Mouse (Mus musculus) central nervous system, embryonic 18 days (tissue): ENCODE results near the gene Ssh3. TPM values are rescaled to one million over a fixed set of nuclear protein-coding genes. Genes with fewer than 3 reads are reported as not detected.

ENCODE experiments used
- polyA plus RNA-seq: library from polyadenylated mRNA; depleted of rRNA; stranded (reverse); fragments of >200 nt; gene quantifications from 2 replicates; pipeline ENCODE4 v1.2.3, GENCODE M21; 2012; rRNA removed

The Ssh3 gene
- 75.1 and 87.8 TPM in 2 replicates for polyA plus RNA-seq

GRCm38 (mm10) chr19:4268566-4269361, at the start of gene Ssh3:
Gene Ssh3, minus strand, starts transcription at chr19:4269180.

GRCm38 (mm10) chr19:4306190-4306577, 37.2 kb upstream of the Ssh3 start, which contains the start of gene Grk2:
Gene Grk2, minus strand, starts transcription at chr19:4306222.

GRCm38 (mm10) chr19:4282898-4283553, 14.0 kb upstream of the Ssh3 start, which contains the start of gene Ankrd13d:
Gene Ankrd13d, minus strand, starts transcription at chr19:4283137.

GRCm38 (mm10) chr19:4231253-4232185, 37.5 kb downstream of the Ssh3 start, which contains the start of gene Pold4:
Gene Pold4, plus strand, starts transcription at chr19:4231899.

GRCm38 (mm10) chr19:4214071-4214770, 54.8 kb downstream of the Ssh3 start, which contains the start of the genes Clcf1 and AC109138.7:
Gene Clcf1, plus strand, starts transcription at chr19:4214238.
Gene AC109138.7, plus strand, starts transcription at chr19:4214357.

Other genes with a start within 250 kb of the Ssh3 start
- 361 and 368 TPM in 2 replicates for gene Gstp1, start 231.2 kb downstream of the Ssh3 start, polyA plus RNA-seq
- 3.1 and 10.4 TPM in 2 replicates for gene Gstp2, start 223.2 kb downstream of the Ssh3 start, polyA plus RNA-seq
- gene Gstp3, start 209.6 kb downstream of the Ssh3 start, polyA plus RNA-seq, result not detected in 2 replicates
- 0.25 TPM in 1 of 2 replicates, not detected in the other for gene Cabp2, start 187.6 kb downstream of the Ssh3 start, polyA plus RNA-seq
- 61.3 and 62.9 TPM in 2 replicates for gene Cdk2ap2, start 172.0 kb downstream of the Ssh3 start, polyA plus RNA-seq
- gene Pitpnm1, start 169.2 kb downstream of the Ssh3 start, polyA plus RNA-seq, result 217 and 226 TPM in 2 replicates
- gene Aip, start 143.3 kb downstream of the Ssh3 start, polyA plus RNA-seq, result 116 and 124 TPM in 2 replicates
- gene Gpr152, start 129.4 kb downstream of the Ssh3 start, polyA plus RNA-seq, result 0.03 and 0.06 TPM in 2 replicates
- 0.08 and 0.12 TPM in 2 replicates for gene Cabp4, start 125.1 kb downstream of the Ssh3 start, polyA plus RNA-seq
- gene Coro1b, start 120.6 kb downstream of the Ssh3 start, polyA plus RNA-seq, result 261 and 276 TPM in 2 replicates
- gene Ptprcap, start 115.6 kb downstream of the Ssh3 start, polyA plus RNA-seq, result 1.1 and 1.3 TPM in 2 replicates
- 60.8 and 68.3 TPM in 2 replicates for gene Rps6kb2, start 105.8 kb downstream of the Ssh3 start, polyA plus RNA-seq
- 4.6 and 4.9 TPM in 2 replicates for gene Carns1, start 93.7 kb downstream of the Ssh3 start, polyA plus RNA-seq
- 1.7 and 2.6 TPM in 2 replicates for gene Tbc1d10c, start 77.9 kb downstream of the Ssh3 start, polyA plus RNA-seq
- gene Ppp1ca, start 77.1 kb downstream of the Ssh3 start, polyA plus RNA-seq, result 380 and 382 TPM in 2 replicates
- 30.2 and 30.5 TPM in 2 replicates for gene Rad9a, start 67.5 kb downstream of the Ssh3 start, polyA plus RNA-seq
- gene Clcf1, start 54.9 kb downstream of the Ssh3 start, polyA plus RNA-seq, result 3.0 and 3.1 TPM in 2 replicates
- gene AC109138.7, start 54.8 kb downstream of the Ssh3 start, polyA plus RNA-seq, result not detected in 2 replicates
- gene Pold4, start 37.3 kb downstream of the Ssh3 start, polyA plus RNA-seq, result 29.7 and 31.3 TPM in 2 replicates
- 85.6 and 86.4 TPM in 2 replicates for gene Ankrd13d, start 14.0 kb upstream of the Ssh3 start, polyA plus RNA-seq
- 118 and 127 TPM in 2 replicates for gene Grk2, start 37.0 kb upstream of the Ssh3 start, polyA plus RNA-seq
- 66.0 and 69.0 TPM in 2 replicates for gene Kdm2a, start 129.1 kb upstream of the Ssh3 start, polyA plus RNA-seq
- gene Rhod, start 170.3 kb upstream of the Ssh3 start, polyA plus RNA-seq, result 2.9 and 3.9 TPM in 2 replicates
- 3.8 and 4.3 TPM in 2 replicates for gene Syt12, start 208.3 kb upstream of the Ssh3 start, polyA plus RNA-seq
- gene 2010003K11Rik, start 229.4 kb upstream of the Ssh3 start, polyA plus RNA-seq, result 0.11 TPM in 1 of 2 replicates, not detected in the other
- 16.8 and 17.9 TPM in 2 replicates for gene Pcx, start 241.3 kb upstream of the Ssh3 start, polyA plus RNA-seq